Mouse (Mus musculus) colon, adult 2 months (tissue): ENCODE results near the gene Gzmn. TPM values are rescaled to one million over a fixed set of nuclear protein-coding genes. Genes with fewer than 3 reads are reported as not detected.

Experiments
- polyA plus RNA-seq: library from polyadenylated mRNA; depleted of rRNA; stranded (reverse); fragments of >200 nt; gene quantifications from 2 replicates; pipeline ENCODE4 v1.2.3, GENCODE M21; 2012; rRNA removed

Gene Gzmn
- not detected in 2 replicates for polyA plus RNA-seq

GRCm38 (mm10) chr14:56174499-56174898 lies at the start of gene Gzmn:
Gene Gzmn (minus strand): TSS chr14:56174599.

GRCm38 (mm10) chr14:56211317-56211716 lies 36.9 kb upstream of the Gzmn start, which contains the start of gene Gzmf:
Gene Gzmf (minus strand): TSS chr14:56211417.

GRCm38 (mm10) chr14:56159479-56159878 lies 14.9 kb downstream of the Gzmn start, which contains the start of gene Gzmg:
Gene Gzmg (minus strand): TSS chr14:56159579.

GRCm38 (mm10) chr14:56132508-56132907 lies 41.9 kb downstream of the Gzmn start, which contains the start of gene Gzmd:
Gene Gzmd (minus strand): TSS chr14:56132608.

GRCm38 (mm10) chr14:56120525-56120924 lies 53.9 kb downstream of the Gzmn start, which contains the start of gene Gzme:
Gene Gzme (minus strand): TSS chr14:56120625.

Other genes with a start within 250 kb of the Gzmn start
- gene Cma1, start 229.9 kb downstream of the Gzmn start, polyA plus RNA-seq = 0.52 and 0.98 TPM in 2 replicates
- not detected in 2 replicates for gene Cma2, start 223.6 kb downstream of the Gzmn start, polyA plus RNA-seq
- 0.27 and 1.2 TPM in 2 replicates for gene Mcpt1, start 156.6 kb downstream of the Gzmn start, polyA plus RNA-seq
- gene Mcpt9, start 144.1 kb downstream of the Gzmn start, polyA plus RNA-seq = not detected in 2 replicates
- gene Mcpt2, start 132.6 kb downstream of the Gzmn start, polyA plus RNA-seq = 0.29 TPM in 1 of 2 replicates, not detected in the other
- 0.16 and 0.17 TPM in 2 replicates for gene Mcpt4, start 112.3 kb downstream of the Gzmn start, polyA plus RNA-seq
- not detected in 2 replicates for gene Mcpt8, start 89.3 kb downstream of the Gzmn start, polyA plus RNA-seq
- gene Ctsg, start 72.0 kb downstream of the Gzmn start, polyA plus RNA-seq = not detected in 2 replicates
- not detected in 2 replicates for gene Gzme, start 54.0 kb downstream of the Gzmn start, polyA plus RNA-seq
- not detected in 2 replicates for gene Gzmd, start 42.0 kb downstream of the Gzmn start, polyA plus RNA-seq
- not detected in 2 replicates for gene Gzmg, start 15.0 kb downstream of the Gzmn start, polyA plus RNA-seq
- not detected in 2 replicates for gene Gzmf, start 36.8 kb upstream of the Gzmn start, polyA plus RNA-seq
- gene Gzmc, start 60.1 kb upstream of the Gzmn start, polyA plus RNA-seq = not detected in 2 replicates
- 0.47 and 1.1 TPM in 2 replicates for gene Gzmb, start 87.7 kb upstream of the Gzmn start, polyA plus RNA-seq
- 52.1 and 62.0 TPM in 2 replicates for gene Atp12a, start 190.5 kb upstream of the Gzmn start, polyA plus RNA-seq
- gene Rnf17, start 228.0 kb upstream of the Gzmn start, polyA plus RNA-seq = not detected in 2 replicates